Mouse (Mus musculus) T-cell, adult 2 months (primary cell): ENCODE data around the gene Olfr331.
"Not testable (repeated sequence)": the region's sequence is repeated elsewhere in the genome, so short reads cannot be mapped to it uniquely, and the experiment has no call there.

Experiments
- DNase-seq: peaks from one replicate; pipeline ENCODE4 v3.0.0; 2022; ENCODE audit warnings: low spot score

Gene Olfr331

GRCm38 (mm10) chr11:58502472-58502871 is at the start of gene Olfr331:
TSS of gene Olfr331 (minus strand) at chr11:58502572.
- DNase-seq: not testable (repeated sequence)

GRCm38 (mm10) chr11:58546322-58546721 is 44.0 kb upstream of the Olfr331 start, which contains the start of gene Olfr329-ps:
TSS of gene Olfr329-ps (minus strand) at chr11:58546422.
- no peak for DNase-seq

- DNase-seq: not testable (repeated sequence)
These were observed 32.4 kb upstream of the Olfr331 start, which contains the start of gene Olfr330 for GRCm38 (mm10) chr11:58534736-58535135. TSS of gene Olfr330 (minus strand) at chr11:58534836.

- DNase-seq: peak; percentile 9
These were observed 17.4 kb upstream of the Olfr331 start for GRCm38 (mm10) chr11:58519756-58520155.

- peak; percentile 47 for DNase-seq
These were observed 16.5 kb upstream of the Olfr331 start for GRCm38 (mm10) chr11:58518916-58519315.

- DNase-seq: not testable (repeated sequence)
These were observed 6.7 kb upstream of the Olfr331 start for GRCm38 (mm10) chr11:58509058-58509457.

- DNase-seq: no peak
These were observed 3.1 kb downstream of the Olfr331 start for GRCm38 (mm10) chr11:58499290-58499689.

GRCm38 (mm10) chr11:58498761-58499160 is 3.6 kb downstream of the Olfr331 start:
- DNase-seq: no peak

- DNase-seq: no peak
These were observed 9.9 kb downstream of the Olfr331 start, which contains the start of gene Olfr332 for GRCm38 (mm10) chr11:58492455-58492854. TSS of gene Olfr332 (minus strand) at chr11:58492555.

- DNase-seq: no peak
These were observed 40.2 kb downstream of the Olfr331 start, which contains the start of gene Olfr30 for GRCm38 (mm10) chr11:58462170-58462569. TSS of gene Olfr30 (minus strand) at chr11:58462270.

- DNase-seq: no peak
These were observed 48.8 kb downstream of the Olfr331 start for GRCm38 (mm10) chr11:58453592-58453991.

GRCm38 (mm10) chr11:58452759-58453158 is 49.6 kb downstream of the Olfr331 start, which contains the start of gene Lypd9:
TSS of gene Lypd9 (minus strand) at chr11:58452923.
- DNase-seq: no peak
